Mouse (Mus musculus): ENCODE data around the gene Phldb3. TPM values are rescaled to one million over a fixed set of nuclear protein-coding genes. Genes with fewer than 3 reads are reported as not detected.

The Phldb3 gene
- polyA plus RNA-seq (2012; rRNA removed; ENCODE audit: low replicate concordance): 6.1 and 9.5 TPM in 2 replicates

GRCm38 (mm10) chr7:24610144-24610878 lies at the start of gene Phldb3:
Gene Phldb3, plus strand, starts transcription at chr7:24610763.

DNA sequence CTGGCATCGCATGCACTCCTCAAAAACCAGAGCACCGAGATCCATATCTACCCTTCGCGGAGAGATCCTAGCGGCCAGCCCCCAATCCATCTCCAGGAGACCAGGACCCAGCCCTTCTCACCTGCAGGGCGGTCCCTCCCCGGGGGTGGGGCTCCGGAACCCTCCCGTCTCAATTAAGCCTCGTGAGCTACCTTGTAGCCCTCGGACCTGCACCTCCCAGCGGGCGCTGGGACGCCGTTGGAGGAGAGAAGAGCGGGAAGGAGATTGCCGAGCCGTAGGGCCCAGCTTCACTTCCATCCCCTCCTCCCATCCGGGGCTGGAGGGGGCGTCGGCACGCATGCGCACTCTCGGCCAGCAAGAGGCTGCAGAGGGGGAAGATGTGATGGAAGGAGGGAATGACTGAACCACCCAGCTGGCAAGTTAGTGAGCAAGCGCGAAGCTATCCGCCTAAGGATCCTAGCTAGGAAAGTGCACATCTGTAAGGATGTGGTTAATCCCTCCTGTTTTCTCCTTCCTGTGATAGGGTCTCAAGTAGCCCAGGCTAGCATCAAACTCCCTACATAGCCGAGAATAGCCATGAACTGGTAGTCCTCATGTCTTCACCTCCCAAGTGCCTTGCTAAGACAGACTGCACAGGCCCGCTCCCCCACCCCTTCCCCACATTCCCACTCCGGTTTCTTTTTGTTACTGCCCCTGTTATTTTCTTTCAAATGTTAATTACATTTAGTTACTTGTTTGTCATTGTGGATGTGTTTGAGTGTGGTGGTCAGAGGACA lies 23.0 kb upstream of the Phldb3 start, which contains the start of the genes Ethe1 and Zfp575:
TSS of gene Ethe1 (plus strand) at position 214 of the 776 bp plus-strand sequence.
TSS of gene Zfp575 (minus strand) at position 312 of the 776 bp plus-strand sequence.

DNA sequence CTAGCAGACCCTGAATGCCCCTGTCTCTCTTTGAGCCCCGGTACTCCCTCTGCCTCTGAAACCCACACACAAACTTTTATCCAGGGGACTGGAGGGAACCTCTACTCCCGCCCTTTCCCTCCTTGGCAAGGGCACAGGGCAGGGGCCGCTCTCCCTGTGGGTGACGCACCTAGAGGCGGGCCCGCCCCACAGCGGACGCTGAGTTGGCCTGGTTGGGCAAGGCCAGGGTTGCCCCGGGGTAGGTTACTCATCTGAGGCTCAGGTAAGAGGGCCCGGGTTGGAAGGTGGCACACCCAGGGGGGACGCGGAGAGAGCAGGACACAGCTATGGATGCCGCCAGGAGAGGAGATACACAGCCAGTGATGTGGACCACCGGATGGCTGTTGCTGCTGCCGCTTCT lies 25.7 kb downstream of the Phldb3 start, which contains the start of gene Lypd3:
TSS of gene Lypd3 (plus strand) at position 287 of the 400 bp plus-strand sequence.

GRCm38 (mm10) chr7:24676575-24676974 lies 66.0 kb downstream of the Phldb3 start, which contains the start of gene Tex101:
Gene Tex101, minus strand, starts transcription at chr7:24676675.

Other genes starting within 250 kb of the Phldb3 start
- 84.7 and 88.4 TPM in 2 replicates for gene Kcnn4, start 240.5 kb upstream of the Phldb3 start, polyA plus RNA-seq (2012; rRNA removed; ENCODE audit: low replicate concordance)
- 49.3 and 58.7 TPM in 2 replicates for gene Smg9, start 211.1 kb upstream of the Phldb3 start, polyA plus RNA-seq (2012; rRNA removed; ENCODE audit: low replicate concordance)
- 0.07 and 0.47 TPM in 2 replicates for gene Irgc1, start 158.5 kb upstream of the Phldb3 start, polyA plus RNA-seq (2012; rRNA removed; ENCODE audit: low replicate concordance)
- 7.9 and 12.8 TPM in 2 replicates for gene Plaur, start 148.3 kb upstream of the Phldb3 start, polyA plus RNA-seq (2012; rRNA removed; ENCODE audit: low replicate concordance)
- 2.1 and 3.5 TPM in 2 replicates for gene Cadm4, start 128.7 kb upstream of the Phldb3 start, polyA plus RNA-seq (2012; rRNA removed; ENCODE audit: low replicate concordance)
- 15.2 and 23.5 TPM in 2 replicates for gene Zfp428, start 103.8 kb upstream of the Phldb3 start, polyA plus RNA-seq (2012; rRNA removed; ENCODE audit: low replicate concordance)
- 0.13 TPM in 1 of 2 replicates, not detected in the other for gene AC161166.1, start 98.3 kb upstream of the Phldb3 start, polyA plus RNA-seq (2012; rRNA removed; ENCODE audit: low replicate concordance)
- gene Irgq, start 80.1 kb upstream of the Phldb3 start, polyA plus RNA-seq (2012; rRNA removed; ENCODE audit: low replicate concordance): 7.7 and 8.1 TPM in 2 replicates
- gene Pinlyp, start 64.6 kb upstream of the Phldb3 start, polyA plus RNA-seq (2012; rRNA removed; ENCODE audit: low replicate concordance): not detected in 2 replicates
- gene Xrcc1, start 64.5 kb upstream of the Phldb3 start, polyA plus RNA-seq (2012; rRNA removed; ENCODE audit: low replicate concordance): 20.9 and 29.8 TPM in 2 replicates
- 54.1 and 78.1 TPM in 2 replicates for gene Ethe1, start 23.2 kb upstream of the Phldb3 start, polyA plus RNA-seq (2012; rRNA removed; ENCODE audit: low replicate concordance)
- 0.92 and 0.98 TPM in 2 replicates for gene Zfp575, start 23.1 kb upstream of the Phldb3 start, polyA plus RNA-seq (2012; rRNA removed; ENCODE audit: low replicate concordance)
- 0.14 and 0.26 TPM in 2 replicates for gene Lypd3, start 25.8 kb downstream of the Phldb3 start, polyA plus RNA-seq (2012; rRNA removed; ENCODE audit: low replicate concordance)
- not detected in 2 replicates for gene Tex101, start 65.9 kb downstream of the Phldb3 start, polyA plus RNA-seq (2012; rRNA removed; ENCODE audit: low replicate concordance)
- gene BC049730, start 98.5 kb downstream of the Phldb3 start, polyA plus RNA-seq (2012; rRNA removed; ENCODE audit: low replicate concordance): not detected in 2 replicates
- not detected in 2 replicates for gene Gm4763, start 116.1 kb downstream of the Phldb3 start, polyA plus RNA-seq (2012; rRNA removed; ENCODE audit: low replicate concordance)
- 2.4 and 6.6 TPM in 2 replicates for gene Cd177, start 149.5 kb downstream of the Phldb3 start, polyA plus RNA-seq (2012; rRNA removed; ENCODE audit: low replicate concordance)
- 3.0 and 4.2 TPM in 2 replicates for gene Ceacam10, start 166.4 kb downstream of the Phldb3 start, polyA plus RNA-seq (2012; rRNA removed; ENCODE audit: low replicate concordance)